Mouse (Mus musculus): ENCODE results near the gene Ccdc88b.

The Ccdc88b gene

DNA sequence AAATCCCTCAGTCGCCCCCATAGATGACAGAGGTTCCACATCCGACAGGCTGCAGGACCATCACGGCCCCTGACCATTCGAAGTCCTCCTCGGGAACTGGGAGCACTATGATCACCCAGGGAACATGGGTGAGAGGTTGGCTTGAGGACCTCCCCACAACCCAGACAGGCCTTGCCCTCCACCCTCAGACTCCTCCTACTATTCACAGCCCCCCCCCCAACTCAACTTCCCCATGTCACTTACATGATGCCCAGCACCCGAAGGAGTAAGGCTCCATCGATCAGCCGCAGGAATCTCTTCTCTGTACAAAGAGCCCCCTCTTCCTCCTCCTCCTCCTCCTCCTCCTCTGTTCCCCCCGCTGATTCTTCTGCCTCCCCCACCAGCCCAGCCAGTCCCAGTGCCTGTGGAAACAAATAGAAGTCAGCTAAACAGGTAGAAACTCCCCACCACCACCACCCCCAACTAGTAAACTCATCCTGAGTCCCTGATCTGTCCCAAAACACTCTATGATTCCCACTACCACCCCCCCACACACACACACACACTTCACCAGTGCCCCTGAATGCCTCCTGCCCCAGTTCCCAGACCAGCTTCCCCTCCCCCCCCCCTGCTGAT lies 513 bp downstream of the Ccdc88b start:
- no peak for DNase-seq (ENCODE audit: low read depth, low spot score)

DNA sequence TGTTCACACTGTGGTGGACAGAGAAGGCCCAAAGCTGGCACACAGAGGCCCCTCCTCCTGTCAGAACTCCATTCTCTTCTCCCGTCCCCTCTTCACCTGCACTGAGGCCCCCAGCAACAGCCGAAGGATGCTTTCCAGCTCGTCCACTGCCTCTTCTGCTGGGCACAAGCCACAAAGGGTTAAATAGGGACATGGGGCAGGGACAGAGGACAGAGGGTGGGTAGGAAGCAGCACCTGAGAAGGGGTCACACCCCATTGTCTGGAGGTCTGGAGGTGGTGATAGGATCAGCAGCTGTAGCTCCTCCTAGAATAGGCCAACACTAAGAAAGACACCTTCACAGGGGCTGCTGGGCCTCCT lies 1.0 kb downstream of the Ccdc88b start:
- no peak for DNase-seq (ENCODE audit: low read depth, low spot score)

DNA sequence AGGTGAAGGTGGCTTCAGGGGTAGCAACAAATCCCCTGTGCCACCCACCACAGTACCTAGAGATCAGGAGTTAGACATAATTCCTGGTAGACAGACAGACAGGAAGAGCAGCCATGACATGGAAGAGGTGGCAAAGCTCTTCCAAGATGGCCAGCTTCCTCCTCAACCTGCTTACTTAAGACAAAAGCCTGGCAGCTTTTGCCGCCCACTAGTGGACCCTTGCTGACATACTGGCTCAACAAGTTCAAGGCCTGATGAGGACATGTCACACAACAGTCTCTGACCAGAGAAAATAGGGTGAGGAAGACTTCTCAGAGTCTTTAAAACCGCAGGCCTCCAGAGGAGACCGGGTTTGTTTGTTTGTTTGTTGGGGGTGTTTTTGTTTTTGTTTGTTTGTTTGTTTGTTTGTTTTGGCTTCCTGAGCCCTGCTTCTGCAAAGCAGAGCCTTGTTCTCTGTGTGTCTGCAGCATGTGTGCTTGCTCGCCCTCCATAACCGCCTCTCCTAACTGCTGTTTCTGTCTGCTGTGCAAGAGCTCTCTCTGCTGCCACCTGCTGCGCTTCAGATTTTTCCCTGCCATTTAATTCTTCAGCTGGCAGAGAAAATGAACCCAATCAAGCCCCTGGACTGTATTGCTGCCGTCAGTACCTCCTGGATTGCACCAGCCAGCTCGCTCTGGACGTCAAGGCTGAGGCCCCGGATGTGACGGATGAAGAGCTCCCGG lies 1.6 kb downstream of the Ccdc88b start:
- DNase-seq (ENCODE audit: low read depth, low spot score) = no peak

DNA sequence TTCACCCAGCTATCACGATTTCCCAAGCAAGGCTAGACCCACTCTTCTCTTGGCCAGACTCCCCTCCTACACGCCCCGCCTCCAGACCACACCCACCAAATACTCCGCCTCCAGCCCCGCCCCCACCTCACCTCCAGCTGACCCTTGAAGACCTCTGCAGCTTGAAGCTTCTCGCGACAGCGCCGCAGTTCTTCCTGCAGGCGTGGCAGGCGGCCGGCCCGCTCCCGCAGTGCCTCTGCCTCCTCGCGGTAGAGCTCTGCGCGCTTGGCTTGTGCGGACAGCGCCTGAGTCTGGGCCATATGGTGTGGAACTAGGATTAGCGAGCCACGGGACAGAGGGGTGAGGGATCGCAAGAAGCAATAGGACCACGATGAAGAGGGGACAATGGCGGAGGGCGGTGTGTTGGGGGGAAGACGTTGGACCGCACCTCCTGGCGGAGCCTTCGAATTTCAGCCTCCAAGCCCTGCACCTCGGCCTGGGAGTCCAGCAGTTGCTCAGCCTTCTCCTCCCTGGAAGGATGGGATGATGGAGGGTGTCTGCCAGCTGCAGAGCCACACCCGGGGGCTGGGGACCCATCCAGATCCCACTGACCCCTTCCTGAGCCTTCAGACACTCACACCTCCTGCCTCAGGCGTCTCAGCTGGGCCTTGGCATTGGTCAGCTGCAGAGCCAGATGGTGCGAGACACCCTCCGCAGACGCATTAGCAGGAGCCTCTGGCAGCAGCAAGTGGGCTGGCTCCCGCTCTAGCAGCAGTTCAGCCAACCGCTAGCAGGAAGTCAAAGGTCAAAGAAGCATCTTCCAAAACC lies 2.6 kb downstream of the Ccdc88b start:
- no peak for DNase-seq (ENCODE audit: low read depth, low spot score)

DNA sequence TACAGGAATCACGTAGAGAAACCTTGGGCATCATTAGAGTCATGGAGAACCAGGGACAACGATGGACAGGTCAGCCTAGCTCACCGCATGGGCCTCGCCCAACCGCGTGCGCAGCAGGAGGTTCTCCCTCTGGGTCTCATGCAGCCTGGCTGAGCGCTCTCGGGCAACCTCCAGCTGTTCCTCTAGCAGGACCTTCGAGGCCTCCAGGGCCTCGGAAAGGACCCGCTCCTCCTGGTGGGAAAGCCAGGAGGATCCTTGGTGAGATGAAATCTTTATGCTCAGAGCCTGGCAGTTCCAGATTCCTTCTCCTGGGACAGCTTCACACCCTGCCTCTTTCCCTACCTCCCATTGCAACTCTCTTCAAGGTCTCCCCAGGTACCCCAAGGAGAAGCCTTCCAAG lies 3.4 kb downstream of the Ccdc88b start:
- no peak for DNase-seq (ENCODE audit: low read depth, low spot score)

DNA sequence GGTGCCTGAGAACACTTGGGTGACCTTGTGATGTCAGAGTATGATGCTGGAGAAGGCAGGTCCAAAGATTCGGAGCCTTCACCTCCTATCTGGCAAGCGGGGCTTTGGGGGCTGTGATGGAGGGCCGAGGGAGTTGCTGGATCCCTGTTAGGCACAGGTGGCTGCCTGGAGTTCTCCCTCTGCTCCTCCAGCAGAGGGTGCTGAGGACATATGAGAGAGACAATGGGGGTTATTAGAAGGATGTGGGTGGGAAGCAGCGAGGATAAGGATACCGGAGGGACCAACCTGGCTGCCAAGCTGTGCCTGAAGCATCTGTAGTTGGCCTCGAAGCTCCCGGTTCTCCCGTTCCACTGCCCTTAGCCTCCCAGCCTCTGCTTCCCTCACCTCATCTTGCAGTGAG lies 4.1 kb downstream of the Ccdc88b start:
- DNase-seq (ENCODE audit: low read depth, low spot score) = no peak

DNA sequence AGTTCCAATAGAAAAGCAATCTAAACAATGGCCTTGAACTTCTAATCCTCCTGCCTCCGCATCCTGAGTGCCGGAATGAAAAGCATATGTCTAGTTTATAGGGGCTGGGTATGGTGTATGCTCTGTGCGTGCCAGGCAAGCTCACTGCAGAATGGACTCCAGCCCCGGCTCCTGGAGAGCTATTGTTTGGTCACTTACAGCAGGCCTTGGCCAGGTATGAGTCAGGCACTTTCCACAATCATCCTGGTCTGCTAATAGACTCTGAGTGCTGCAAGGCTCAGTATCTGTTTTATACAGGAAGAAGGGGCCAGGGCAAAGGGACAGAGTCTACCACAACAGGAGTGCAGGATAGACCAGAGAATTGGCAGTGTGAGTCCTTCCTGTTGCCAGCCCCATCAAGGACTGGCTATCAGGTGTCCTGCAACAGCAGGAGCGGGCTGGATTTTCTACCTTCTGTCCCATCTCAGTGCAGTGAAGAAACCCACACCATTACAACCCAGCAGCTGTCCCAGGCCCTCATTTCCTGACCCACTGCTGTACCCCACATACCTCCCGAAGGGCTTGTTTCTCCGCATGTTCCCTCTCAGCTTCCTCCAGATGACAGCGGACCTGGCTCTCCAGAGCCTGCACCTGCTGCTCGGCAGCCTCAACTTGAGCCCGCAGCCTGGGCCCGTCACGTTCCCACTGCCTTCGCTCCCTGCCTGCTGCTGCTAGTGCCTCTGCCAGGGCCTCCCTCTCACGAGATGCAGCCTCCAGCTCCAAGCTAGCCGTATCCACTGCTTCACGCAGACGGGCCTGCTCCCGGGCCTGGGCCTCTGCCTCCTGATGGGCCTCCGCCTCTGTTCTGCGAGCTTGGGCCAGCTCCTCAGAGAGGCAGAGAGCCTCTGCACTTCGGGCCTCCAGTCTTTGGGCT lies 5.4 kb downstream of the Ccdc88b start:
- DNase-seq (ENCODE audit: low read depth, low spot score) = no peak

DNA sequence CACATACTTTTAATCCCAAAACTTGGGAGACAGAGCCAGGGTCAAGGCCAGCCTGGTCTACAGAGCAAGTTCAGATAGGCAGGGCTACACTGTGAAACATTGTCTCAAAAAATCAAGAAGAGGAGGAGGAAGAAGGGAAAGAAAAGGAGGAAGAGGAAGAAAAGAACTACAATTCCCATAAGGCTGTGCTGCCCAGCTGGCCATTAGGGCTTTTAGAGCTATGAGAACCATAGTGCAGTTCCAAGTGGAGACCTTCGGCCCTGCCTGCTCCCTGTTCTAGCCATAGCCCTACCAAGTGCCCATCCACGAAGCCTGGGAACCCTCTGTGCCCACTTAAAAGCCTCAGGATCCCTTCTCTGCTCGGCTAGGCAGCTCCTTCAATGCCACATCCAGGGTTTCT lies 6.5 kb downstream of the Ccdc88b start:
- no peak for DNase-seq (ENCODE audit: low read depth, low spot score)

DNA sequence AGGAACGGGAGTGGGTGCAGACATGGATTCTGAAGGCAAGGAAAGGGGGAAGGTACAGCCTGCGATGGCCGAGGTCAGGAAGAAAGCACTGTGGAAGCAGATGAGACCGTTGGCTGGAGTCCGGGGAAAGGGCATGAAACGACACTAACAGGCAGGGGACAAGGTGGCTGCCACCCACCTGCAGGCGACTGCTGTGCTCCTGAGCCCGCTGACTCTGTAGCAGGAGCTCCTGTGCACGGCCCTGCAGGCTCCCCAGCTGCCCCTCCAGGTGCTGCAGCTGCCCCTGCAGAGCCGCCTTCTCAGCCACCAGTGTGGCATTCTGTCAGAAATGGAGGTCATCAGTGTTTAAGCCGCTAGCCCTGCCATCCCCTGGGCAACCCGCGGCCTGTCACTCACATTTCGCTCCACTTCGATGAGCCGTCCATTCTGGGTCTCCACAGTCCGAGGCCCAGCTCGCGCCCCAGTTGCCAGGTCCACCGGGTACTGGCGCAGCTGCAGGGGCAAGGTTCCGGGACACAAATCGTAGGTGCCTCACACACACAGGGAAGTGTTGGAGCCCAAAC lies 8.4 kb downstream of the Ccdc88b start:
- DNase-seq (ENCODE audit: low read depth, low spot score) = no peak

DNA sequence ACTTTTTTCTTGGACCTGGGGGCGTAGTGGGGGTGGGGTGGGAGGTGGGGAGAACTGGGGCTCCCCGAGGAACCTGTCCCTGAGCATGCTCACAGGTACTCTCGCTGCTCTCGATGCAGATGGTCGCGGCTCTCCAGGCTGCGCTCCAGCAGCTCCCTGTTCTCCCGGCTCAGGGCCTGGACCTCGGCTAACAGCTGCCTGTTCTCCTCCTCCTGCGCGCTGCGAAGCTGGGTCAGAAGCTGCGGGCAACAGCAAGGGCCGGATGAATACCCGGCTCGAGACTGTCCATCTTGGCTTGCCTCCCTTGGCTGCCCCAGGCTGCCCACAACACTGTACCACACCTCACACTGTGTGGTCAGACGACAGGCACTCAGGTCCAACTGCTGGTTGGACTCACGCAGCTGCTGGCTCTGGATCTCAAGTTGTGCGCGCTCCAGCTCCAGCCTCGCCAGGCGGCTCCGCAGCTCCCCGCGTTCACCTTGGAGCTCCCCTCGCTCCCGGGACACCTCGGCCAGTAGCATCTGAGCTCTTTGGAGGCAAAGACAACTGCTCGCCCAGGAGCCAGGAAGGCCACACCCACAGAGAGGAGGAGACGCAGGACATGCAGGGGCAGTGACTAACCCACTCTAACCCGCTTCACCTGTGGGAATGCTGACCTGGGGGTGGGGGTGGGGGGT lies 10.0 kb downstream of the Ccdc88b start:
- no peak for DNase-seq (ENCODE audit: low read depth, low spot score)

DNA sequence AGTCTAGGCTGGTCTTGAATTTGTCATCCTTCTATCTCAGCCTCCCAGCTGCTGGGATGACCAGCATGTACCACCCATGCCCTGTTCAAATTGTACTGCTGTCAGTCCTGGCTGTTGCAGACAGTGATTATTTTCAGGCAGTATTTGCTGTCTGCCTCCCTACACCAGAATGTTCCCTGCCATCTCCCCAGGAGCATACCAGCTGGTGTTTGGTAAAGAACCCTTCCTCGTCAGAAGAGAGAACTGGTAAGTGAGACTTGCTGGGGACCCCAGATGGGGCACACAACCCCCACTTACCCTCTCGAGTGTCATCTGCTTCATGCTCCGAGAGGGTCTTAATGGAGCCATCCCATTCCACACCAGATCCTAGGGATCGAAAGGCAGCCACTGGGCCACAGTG lies 12.0 kb downstream of the Ccdc88b start:
- no peak for DNase-seq (ENCODE audit: low read depth, low spot score)

DNA sequence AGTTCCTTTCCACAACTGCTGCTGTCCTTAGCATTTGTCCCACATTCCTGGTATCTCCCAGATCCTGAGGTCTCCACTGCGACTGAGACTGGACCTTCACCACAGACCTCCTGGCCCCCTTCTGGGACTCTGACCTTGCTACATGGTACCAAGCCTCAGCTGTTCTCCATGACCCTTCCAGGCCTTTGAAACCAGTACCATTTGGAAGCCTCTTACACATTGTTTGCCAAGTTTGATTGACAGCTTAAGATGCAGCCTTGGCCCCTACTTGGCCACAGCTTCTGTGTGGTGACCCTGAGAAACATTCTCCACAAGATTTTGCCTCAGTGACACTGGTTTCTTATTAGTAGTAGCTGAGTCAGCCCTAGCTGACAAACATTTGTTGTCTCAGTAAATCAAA lies 15.7 kb downstream of the Ccdc88b start:
- DNase-seq (ENCODE audit: low read depth, low spot score) = no peak

DNA sequence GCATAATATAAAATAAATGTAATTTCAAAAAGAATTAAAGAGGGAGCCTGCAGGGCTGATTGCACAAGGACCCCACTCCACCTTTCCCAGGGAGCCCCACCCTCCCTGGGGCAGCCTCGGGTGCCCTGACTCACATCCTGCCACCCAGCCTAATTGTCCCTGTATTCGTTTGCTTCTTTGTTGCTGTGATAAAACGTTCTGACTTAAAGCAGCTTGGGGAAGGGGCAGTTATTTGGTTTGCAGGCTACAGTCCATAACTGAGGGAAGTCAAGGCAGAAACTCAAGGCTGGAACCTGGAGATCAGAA lies 16.8 kb downstream of the Ccdc88b start:
- no peak for DNase-seq (ENCODE audit: low read depth, low spot score)

DNA sequence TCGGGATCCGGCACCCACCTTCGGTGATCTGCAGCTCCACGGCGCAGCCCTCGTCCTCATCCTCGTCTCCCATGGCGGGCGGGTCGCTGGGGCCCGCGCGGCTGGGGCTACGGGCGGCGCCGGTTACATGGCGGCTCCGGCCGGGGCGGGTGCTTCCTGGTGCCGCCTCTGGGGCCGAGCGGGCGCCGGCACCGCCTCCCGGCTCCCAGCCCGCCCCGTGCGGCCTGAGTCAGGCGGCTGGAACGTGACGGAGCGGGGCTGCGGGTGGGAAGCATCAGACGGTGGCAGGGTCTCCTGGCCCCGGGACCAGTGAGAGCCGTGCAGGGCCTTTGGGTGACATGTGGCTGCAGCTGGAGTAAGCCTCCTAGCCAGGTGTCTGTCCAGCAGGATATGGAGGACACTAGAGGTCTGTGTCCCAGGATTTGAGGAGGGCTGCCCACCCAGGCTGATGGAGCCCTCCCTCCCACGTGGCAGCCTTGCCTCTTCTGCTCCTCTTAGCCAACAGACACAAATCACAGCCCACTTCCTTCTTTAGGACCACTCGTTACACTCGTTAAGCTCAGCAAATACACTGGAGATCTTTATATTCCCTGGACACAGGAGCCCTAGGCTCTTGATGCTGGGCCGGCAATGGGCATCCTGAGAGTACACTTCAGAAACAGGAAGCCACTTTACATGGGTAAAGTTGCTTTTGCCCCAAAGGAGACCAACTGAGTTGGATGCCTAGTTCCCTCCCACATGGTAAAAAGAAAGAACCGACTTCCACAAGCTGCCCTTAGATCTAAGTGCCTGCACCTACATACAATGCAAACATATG lies 17.3 kb downstream of the Ccdc88b start, which contains the start of gene Rps6ka4:
Gene Rps6ka4 (minus strand): TSS at position 162 of the 817 bp plus-strand sequence.
- DNase-seq (ENCODE audit: low read depth, low spot score) = no peak

DNA sequence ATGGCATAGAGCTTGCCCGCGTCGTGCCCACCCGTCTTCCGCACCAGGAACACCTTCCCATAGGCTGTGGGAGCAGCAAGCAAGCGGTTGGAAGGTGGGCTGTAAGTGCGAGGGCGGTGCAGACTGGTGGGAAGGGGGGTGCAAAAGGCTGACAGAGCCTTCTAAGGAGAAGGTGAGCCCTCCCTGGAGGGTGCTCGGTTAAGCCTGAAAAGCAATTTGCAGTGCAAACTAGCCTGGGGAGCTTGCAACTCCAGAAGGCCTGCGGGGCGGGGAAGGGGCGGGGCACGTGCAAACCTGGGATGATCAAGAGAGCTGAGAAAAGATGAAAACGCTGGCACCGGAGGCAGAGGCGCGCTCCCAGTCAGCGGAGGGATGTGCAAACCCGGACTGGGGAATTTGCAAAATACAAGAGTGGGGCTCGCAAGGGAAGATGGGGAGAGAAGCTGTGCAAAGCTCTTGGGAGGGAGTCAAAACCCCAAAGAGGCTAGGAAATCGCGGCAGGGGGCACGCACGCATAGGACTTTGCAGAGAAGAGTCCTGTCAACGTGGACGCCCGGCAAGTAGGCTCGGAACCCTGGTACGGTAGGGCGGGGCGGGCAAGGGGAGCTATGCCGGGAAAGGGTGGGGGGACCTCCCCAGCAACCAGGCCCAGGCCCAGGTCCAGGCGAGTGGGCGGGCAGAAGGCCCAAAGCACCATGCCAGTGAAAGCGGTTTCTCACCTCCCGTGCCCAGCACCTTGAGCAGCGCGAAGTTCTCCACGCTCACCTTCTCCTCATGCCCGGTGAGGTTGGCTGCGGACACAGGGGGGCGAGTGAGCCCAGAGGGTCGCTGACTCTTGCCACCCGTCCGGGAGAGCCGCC lies 18.2 kb downstream of the Ccdc88b start:
- DNase-seq (ENCODE audit: low read depth, low spot score) = no peak

DNA sequence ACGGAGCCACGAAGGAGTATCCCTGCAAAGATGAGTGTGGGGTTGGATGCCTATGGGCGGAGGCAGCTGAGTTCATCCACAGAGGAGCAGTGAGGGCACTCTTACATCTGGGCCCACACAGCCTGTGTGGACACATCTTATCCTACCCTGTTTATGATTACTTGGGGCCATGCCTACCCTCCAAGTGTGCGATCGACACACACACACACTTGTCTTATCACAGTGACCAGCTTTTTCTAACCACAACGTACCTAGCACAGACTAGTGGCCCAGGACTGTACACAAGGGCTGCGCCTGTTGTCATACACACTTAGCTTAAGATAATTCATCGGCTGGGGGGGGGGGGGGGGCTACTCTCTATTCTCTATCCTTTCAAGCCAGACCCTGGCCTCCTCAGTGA lies 25.6 kb downstream of the Ccdc88b start:
- DNase-seq (ENCODE audit: low read depth, low spot score) = no peak

DNA sequence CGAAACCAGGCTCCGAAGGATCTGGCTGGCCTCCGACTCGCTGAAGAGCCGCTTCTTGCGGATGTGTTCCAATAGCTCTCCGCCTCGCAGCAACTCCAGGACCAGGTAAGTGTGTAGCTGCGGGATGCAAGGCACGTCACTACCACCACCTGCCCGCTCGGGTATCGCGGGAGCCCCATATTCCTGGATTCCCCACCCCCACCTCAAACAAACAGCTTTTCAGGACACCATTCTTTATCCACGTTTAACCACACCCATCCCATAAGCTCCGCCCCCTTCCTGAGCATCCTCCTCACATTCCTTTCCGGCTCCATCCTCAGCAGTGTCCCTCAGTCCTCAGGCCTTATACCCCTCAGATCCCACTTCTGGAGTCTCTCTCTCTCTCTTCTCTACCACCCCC lies 26.7 kb downstream of the Ccdc88b start:
- DNase-seq (ENCODE audit: low read depth, low spot score) = no peak

DNA sequence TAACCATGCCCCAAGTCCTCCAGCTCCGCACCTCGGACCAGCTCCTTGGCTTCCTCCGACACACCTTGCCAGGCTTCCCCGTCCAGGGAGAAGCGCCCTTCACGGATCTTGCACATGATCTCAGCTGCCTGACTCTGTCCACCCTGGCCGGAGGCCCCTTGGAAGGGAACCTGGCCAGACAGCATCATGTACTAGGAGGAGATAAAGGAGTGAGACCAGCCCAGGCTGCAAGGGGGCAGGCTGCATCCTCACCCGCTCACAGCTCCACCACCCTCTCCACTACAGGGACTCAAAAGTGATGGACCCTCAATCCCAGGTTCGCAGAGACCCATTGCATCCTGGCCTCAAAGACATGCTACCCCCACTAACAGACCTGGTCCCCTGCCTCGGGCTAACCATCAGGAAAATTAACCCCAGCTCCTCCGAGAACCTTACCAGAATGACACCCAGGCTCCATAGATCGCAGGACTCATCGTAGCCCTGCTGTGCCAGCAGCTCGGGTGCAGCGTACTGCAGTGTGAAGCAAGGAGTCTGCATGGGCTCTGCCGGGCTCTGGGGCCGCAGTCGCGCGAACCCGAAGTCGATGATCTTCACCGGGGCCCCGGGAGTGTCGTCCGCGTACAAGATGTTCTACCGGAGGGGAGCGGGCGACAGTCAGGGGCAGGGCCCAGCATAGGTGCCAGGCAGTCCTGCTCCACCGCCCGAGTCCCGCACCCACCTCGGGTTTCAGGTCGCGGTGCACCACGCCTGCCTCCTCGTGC lies 27.3 kb downstream of the Ccdc88b start:
- DNase-seq (ENCODE audit: low read depth, low spot score) = no peak
